Mouse (Mus musculus) hindbrain, embryonic 14.5 days (tissue): ENCODE data around the gene Prss53. TPM values are rescaled to one million over a fixed set of nuclear protein-coding genes. Genes with fewer than 3 reads are reported as not detected.

Experiments used
- ATAC-seq: fragments of 200-750 bp; cut with Nextera tagmentation; 2 replicates; pipeline ENCODE4 v1.8.0; 2017; ENCODE audit warnings: moderate number of reproducible peaks, mild to moderate bottlenecking, moderate TSS enrichment, moderate library complexity; ENCODE audit not compliant: low FRiP score
- DNase-seq: peaks from one replicate; pipeline ENCODE4 v3.0.0-alpha.2; 2015; ENCODE audit warnings: low spot score
- H3K27ac ChIP-seq: fragments of 300-500 bp; sonication (generic); 2 replicates; pipeline ENCODE4 v1.5.1; 2014; ENCODE audit warnings: mild to moderate bottlenecking, moderate library complexity
- H3K27me3 ChIP-seq: fragments of 300-500 bp; sonication (generic); 2 replicates; pipeline ENCODE4 v1.6.1; 2014; ENCODE audit warnings: mild to moderate bottlenecking, low read length, mixed read lengths; ENCODE audit not compliant: control insufficient read depth, insufficient read depth
- H3K36me3 ChIP-seq: fragments of 300-500 bp; sonication (generic); replicated peaks from 2 replicates; pipeline ENCODE4 v1.6.1; 2014; ENCODE audit not compliant: control insufficient read depth, insufficient read depth
- H3K4me1 ChIP-seq: fragments of 300-500 bp; sonication (generic); replicated peaks from 2 replicates; pipeline ENCODE4 v1.6.1; 2014; ENCODE audit warnings: antibody characterized with exemption, low read length, mixed read lengths; ENCODE audit not compliant: control insufficient read depth, insufficient read depth
- H3K4me2 ChIP-seq: fragments of 300-500 bp; sonication (generic); replicated peaks from 2 replicates; pipeline ENCODE4 v1.6.1; 2014; ENCODE audit warnings: mild to moderate bottlenecking, moderate library complexity
- H3K4me3 ChIP-seq: fragments of 300-500 bp; sonication (generic); replicated peaks from 2 replicates; pipeline ENCODE4 v1.5.1; 2014; ENCODE audit warnings: mild to moderate bottlenecking, low read length
- H3K9ac ChIP-seq: fragments of 300-500 bp; sonication (generic); 2 replicates; pipeline ENCODE4 v1.6.1; 2014
- H3K9me3 ChIP-seq: fragments of 300-500 bp; sonication (generic); 2 replicates; pipeline ENCODE4 v1.6.1; 2016; ENCODE audit warnings: low read length; ENCODE audit not compliant: control insufficient read depth
- WGBS: fragments of 180-500 bp; shearing (Covaris S2); extraction: QIAGEN DNeasy Blood & Tissue Kit; methylation state at CpG from one replicate; pipeline ENCODE4 v1.1.7; 2014; 5-methylcytosine and 5-hydroxymethylcytosine counted together
- polyA plus RNA-seq: library from polyadenylated mRNA; unstranded; fragments of >200 nt; fragmentation: Nextera tagmentation; extraction: Ambion mirVana; gene quantifications from 2 replicates; pipeline ENCODE4 v1.2.1, GENCODE M21; 2014

The Prss53 gene
- polyA plus RNA-seq, 1 experiment from 2014 or later: 0.83 TPM

DNA sequence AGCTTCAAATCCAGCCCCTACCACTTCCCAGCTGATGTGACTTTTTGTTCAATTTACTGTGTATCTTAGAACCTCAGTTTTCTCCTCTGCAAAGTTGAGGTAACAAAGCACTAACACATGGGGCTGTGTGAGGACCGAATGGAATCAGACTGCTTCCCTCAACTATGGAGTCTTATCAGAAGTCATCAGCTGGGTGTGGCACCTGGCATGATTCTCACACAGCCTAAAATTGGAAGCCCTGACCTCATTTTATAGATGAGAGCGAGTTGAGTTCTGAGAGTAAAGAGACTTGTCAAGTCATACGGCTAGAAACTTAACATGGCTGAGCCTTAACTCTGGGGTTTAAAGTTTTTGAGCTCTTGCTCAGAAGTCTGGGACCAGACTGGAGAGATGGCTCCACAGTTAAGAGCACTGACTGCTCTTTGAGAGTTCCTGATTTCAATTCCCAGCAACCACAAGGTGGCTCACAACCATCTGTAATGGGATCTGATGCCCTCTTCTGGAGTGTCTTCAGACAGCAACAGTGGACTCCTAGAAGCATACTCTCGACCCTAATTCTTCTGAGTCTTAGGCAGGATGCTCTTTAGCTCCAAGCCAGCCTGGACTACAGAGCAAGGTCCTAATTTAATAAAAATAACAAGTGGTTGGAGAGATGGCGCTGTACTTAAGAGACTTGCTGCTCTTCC is 20.5 kb downstream of the Prss53 start:
- peaks cover 50% of the 10 kb centered on the region for H3K36me3 ChIP-seq
- H3K4me2 ChIP-seq: no peak overlapping the region
- peaks cover 20% of the 10 kb centered on the region for H3K4me1 ChIP-seq
- no peak for ATAC-seq
- no peak overlapping the region for H3K4me3 ChIP-seq
- DNase-seq: no peak
- WGBS: 84% methylated on average over 5 of the region's 5 CpGs
- no peaks in the 10 kb centered on the region for H3K27me3 ChIP-seq
- H3K9me3 ChIP-seq: no peaks in the 10 kb centered on the region
- H3K27ac ChIP-seq: no peak overlapping the region
- no peak overlapping the region for H3K9ac ChIP-seq

DNA sequence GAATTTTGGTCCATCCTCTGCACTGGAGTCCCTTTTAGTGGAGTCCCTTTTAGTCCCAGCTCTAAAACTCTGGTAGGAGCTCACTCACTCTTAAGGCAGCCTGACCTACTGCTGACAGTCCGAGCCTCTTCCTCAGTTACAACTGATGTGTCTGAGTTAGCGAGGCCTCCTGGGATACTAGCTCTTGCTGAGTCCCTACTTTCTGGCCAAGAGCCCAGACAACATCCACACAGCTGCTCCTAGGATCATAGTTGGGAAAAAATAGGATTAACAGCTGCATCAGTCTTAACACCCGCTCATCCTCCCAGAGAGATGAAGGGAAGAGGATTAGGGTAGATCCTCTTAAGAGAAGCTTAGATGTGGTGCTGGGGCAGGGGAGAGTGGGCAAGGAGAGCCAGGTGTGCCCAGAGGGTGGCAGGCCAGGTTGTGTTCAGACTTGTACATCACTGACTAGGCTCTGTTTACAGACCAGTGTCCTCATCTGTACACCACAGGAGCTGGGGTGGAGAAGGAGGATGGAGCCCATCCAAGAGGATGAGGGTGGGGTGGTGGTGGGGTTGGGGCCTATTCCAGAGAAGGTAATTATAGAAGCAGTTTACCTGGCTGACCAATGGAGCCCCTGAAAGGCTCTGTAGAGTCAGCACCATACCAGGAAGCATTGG is 21.5 kb downstream of the Prss53 start:
- H3K27ac ChIP-seq: no peak overlapping the region
- H3K4me1 ChIP-seq: peaks cover 16% of the 10 kb centered on the region
- 68% methylated on average over 3 of the region's 3 CpGs for WGBS
- peaks cover 60% of the 10 kb centered on the region for H3K36me3 ChIP-seq
- no peak overlapping the region for H3K9ac ChIP-seq
- H3K9me3 ChIP-seq: no peaks in the 10 kb centered on the region
- H3K4me2 ChIP-seq: no peak overlapping the region
- no peak overlapping the region for H3K4me3 ChIP-seq
- DNase-seq (no peak), ATAC-seq (no peak)
- no peaks in the 10 kb centered on the region for H3K27me3 ChIP-seq

DNA sequence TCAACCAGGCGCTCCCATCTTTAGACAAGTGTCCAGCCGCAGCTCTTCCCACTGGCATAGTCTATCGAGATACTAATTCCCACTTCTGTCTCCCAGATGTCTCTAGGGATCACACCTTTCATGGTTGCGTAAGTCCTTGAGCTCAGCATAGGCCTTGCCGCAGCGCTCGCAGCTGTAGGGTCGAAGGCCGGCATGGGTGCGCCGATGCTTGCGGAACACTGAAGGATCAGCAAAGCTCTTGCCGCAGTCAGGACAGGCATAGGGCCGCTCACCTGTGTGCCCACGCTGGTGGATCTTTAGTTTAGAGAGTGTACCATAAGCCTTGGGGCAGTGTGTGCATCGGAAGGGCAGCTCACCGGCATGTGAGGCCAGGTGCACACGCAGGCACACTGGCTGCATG is 23.1 kb downstream of the Prss53 start:
- H3K4me2 ChIP-seq: no peak overlapping the region
- no peaks in the 10 kb centered on the region for H3K27me3 ChIP-seq
- no peak overlapping the region for H3K9ac ChIP-seq
- peaks cover 70% of the 10 kb centered on the region for H3K36me3 ChIP-seq
- no peaks in the 10 kb centered on the region for H3K9me3 ChIP-seq
- H3K27ac ChIP-seq: no peak overlapping the region
- no peaks in the 10 kb centered on the region for H3K4me1 ChIP-seq
- DNase-seq (no peak), ATAC-seq (no peak)
- no peak overlapping the region for H3K4me3 ChIP-seq
- 98% methylated on average over 18 of the region's 18 CpGs for WGBS

DNA sequence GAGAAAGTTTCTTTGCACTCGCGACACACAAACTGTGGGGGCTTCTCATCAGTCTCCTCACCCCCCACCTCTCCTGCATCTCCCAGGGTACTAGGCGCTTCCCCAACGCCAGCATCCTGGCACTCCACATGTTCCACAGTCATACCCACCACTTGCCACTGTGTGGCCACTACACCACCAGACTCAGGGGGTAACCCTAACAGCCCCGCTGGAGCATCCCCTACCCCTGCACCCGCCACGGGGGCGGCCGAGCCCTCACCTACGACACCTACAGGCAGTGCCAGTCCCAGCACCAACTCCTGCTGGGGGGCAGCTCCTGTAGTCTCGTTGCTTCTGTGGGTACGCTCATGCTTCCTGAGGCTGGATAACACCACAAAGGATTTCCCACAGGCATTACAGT is 24.3 kb downstream of the Prss53 start:
- 95% methylated on average over 12 of the region's 12 CpGs for WGBS
- no peak for ATAC-seq
- DNase-seq: no peak

DNA sequence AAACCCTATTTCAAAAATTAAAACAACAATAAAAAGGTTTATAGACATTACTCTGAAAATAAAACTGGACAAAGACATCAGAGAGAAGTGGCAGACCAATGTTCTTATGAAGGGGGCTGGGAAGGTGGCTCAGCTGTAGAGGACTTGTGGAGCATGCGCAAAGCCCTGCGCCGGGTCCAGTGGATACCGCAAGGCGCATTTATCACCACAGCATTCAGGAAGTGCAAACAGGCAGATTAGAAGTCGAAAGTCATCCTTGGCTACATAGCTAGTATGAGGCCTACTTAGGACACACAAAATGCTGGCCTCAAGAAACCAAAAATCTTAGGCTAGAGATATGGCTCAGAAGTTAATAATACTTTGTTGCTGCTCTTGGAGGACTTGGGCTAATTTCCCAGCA is 32.5 kb downstream of the Prss53 start:
- DNase-seq: no peak
- WGBS: 93% methylated on average over 6 of the region's 6 CpGs
- Histone ChIP-seq H3K4me3 (no peak overlapping the region), H3K27ac (no peak overlapping the region), H3K9ac (no peak overlapping the region), H3K27me3 (no peaks in the 10 kb centered on the region), H3K36me3 (0 out of 2 replicates have a peak, but pooled peaks cover 10% of the 10 kb centered on the region), H3K9me3 (no peaks in the 10 kb centered on the region), H3K4me1 (no peaks in the 10 kb centered on the region), H3K4me2 (no peak overlapping the region)
- no peak for ATAC-seq

More for the DNA sequence above, 24.3 kb downstream of the Prss53 start:
- no peaks in the 10 kb centered on the region for H3K9me3 ChIP-seq
- H3K4me2 ChIP-seq: no peak overlapping the region
- peaks cover 65% of the 10 kb centered on the region for H3K36me3 ChIP-seq
- no peaks in the 10 kb centered on the region for H3K4me1 ChIP-seq
- no peaks in the 10 kb centered on the region for H3K27me3 ChIP-seq
- H3K27ac ChIP-seq: no peak overlapping the region
- no peak overlapping the region for H3K9ac ChIP-seq
- H3K4me3 ChIP-seq: no peak overlapping the region

DNA sequence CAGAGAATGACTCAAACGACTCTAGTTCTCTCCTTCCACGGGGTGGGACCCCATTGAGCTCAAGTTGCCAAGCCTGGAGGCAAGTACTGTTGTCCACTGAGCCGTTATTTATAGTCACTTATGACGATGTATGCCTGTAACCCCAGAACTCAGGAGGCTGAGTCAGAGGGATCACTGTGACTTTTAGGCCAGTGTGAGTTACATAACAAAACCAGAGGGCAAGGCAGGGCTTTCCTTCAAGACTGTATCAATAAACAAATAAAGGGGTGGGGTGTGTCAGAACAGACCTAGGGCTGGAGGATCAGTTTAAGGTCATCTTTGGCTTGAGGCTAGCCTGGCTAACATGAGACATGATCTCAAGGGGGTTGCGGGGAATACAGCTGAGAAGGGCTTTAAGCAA is 39.9 kb downstream of the Prss53 start:
- Histone ChIP-seq H3K4me1 (no peaks in the 10 kb centered on the region), H3K27ac (no peak overlapping the region), H3K4me3 (no peak overlapping the region), H3K27me3 (no peaks in the 10 kb centered on the region), H3K36me3 (no peaks in the 10 kb centered on the region), H3K4me2 (no peak overlapping the region), H3K9me3 (no peaks in the 10 kb centered on the region), H3K9ac (no peak overlapping the region)
- WGBS: 77% methylated on average over 5 of the region's 5 CpGs
- DNase-seq (no peak), ATAC-seq (no peak)

DNA sequence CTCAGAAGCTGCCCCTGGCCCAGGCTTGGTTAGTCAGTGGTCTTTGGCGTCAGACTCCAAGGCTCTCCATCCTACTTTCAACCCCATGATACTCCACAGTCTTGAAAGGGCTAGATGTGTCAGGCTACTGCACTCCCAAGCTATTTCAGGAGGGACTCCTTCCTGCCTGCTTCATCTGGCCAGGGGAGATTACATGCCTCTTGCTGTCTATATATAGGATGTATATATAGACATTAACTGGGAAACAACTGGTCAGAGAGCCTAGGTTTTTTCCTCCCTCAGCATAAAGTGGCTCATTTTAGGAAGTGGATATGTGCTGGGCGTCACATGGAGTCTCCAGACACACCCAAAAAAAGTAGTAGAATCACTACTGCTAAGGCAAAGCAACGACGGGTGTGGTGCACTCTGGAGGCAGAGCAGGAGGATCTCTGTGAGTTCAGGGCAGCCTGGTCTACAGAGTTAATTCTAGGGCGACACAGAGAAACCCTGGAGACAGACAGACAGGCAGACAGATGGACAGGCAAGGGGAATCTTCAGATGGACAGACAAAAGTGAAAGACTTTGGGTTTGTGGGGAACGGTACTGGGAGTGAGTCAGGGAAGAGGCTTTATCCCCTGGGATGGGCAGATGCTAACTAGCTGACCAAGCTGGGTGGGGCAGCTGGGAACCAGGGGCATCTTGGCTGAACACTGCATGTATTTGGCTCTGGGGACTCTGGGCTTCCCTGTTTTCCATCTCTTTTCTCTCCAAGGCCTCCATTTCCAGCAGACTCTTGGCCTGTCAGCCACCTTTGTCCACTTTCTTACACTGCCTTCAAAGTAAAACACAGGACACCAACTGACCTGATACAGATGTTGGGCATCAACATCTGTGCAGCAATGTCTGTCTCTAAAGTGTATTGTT is 40.5 kb downstream of the Prss53 start:
- no peaks in the 10 kb centered on the region for H3K27me3 ChIP-seq
- H3K36me3 ChIP-seq: no peaks in the 10 kb centered on the region
- H3K9me3 ChIP-seq: no peaks in the 10 kb centered on the region
- no peak overlapping the region for H3K27ac ChIP-seq
- no peak for ATAC-seq
- no peak overlapping the region for H3K4me2 ChIP-seq
- DNase-seq: no peak
- H3K4me1 ChIP-seq: no peaks in the 10 kb centered on the region
- H3K4me3 ChIP-seq: no peak overlapping the region
- H3K9ac ChIP-seq: no peak overlapping the region
- 79% methylated on average over 6 of the region's 6 CpGs for WGBS

DNA sequence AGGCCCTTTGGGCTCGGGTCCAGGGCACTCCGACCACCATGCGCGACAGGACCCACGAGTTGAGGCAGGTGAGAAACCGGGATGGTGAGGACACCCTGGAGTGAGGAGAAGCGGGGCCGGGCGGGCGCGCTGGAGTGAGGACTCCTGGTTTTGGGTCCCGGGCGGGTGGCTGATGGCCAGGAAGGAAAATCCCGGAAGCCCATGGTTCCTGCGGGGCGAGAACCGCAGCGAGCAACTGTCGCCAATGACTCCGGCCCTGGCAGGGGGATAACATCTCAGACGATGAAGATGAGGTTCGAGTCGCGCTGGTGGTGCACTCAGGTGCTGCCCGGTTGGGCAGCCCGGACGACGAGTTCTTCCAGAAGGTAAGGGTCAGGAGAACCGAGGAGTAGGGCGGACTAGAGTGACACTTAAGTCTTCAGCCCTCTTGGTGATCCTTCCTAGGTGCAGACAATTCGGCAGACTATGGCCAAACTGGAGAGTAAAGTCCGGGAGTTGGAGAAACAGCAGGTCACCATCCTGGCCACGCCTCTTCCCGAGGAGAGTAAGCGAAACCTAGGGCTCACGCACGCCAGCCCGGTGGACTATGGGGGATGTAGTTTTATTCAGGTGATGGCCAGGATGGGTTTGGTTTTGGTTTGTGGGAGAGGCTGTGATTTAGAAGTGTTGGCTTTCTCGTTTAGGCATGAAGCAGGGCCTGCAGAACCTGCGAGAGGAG is 48.6 kb downstream of the Prss53 start:
- Histone ChIP-seq H3K4me3 (peak overlapping the region; percentile 53), H3K27ac (peak overlapping the region; percentile 88), H3K4me1 (no peaks in the 10 kb centered on the region; the same call in 1 of the 2 replicates), H3K9me3 (no peaks in the 10 kb centered on the region), H3K36me3 (no peaks in the 10 kb centered on the region), H3K4me2 (peak overlapping the region; percentile 95), H3K27me3 (no peaks in the 10 kb centered on the region), H3K9ac (peak overlapping the region; percentile 69)
- peak; percentile 70 for DNase-seq
- WGBS: 1% methylated on average over 40 of the region's 40 CpGs
- peak; percentile 28 for ATAC-seq
